Mouse (Mus musculus): ENCODE measurements around the gene Plbd2.

Gene Plbd2

DNA sequence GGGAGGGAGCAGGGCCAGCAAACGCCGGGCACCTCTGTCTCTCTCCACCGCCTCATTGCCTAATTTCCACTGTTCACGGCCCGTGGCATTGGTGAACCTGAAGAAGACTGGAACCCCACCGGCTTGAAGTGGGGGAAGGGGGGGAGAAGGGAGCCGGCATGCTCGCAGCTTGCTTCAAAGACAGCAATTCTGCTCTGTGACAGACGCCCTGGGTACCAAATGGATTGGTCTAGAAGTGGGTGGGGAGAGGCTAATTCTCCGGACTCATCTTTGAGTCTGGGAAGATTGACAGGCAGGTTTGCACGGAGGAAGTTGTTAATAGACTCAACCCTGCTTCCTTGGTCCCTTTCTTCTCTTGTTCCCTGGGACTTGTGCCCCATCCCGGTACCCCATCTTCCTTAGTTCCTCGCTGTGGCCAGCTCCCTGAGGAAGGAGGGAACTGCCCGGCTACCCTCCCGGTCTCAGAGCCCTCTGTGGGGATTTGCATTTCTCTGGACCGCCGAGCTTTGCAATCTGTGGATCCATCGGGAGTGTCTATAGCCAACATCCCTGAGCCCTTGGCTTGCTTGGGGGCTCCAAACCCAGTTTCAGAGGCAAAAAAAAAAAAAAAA, 66.4 kb downstream of the Plbd2 start:
- DNase-seq (ENCODE audit: low spot score) = peak; percentile 66

DNA sequence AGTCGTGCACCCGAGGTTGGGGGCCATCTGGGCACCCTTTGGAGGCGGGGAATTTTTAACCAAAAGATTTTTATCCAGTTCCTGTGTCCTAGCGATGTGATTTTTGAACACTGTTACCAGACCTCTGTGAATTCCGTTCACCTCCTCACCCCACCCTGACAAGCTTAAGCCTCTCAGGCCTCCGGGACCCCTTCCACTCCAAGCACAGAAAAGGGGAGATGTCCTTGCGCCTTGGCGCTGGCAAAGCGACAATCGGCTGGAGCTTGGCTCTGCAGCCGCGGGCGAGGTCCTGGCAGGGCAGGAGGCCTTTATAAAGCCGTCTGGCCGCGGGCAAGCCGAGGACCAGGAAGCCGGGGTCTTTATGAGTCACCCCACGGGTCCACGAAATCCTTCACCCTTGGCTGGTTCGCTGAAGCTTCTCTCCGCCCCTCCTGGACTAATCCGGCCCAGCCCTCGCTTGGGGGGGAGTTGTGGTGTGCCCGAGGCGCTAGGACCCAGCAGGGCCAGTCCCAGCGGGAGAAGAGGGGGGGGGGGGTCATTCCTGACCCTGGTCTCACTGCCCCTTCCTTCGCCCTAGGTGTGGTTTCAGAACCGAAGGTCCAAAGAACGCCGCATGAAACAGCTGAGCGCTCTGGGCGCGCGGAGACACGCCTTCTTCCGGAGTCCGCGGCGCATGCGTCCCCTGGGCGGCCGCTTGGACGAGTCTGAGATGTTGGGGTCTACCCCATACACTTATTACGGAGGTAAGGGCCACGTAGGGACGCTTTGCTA, 67.5 kb downstream of the Plbd2 start:
- peak; percentile 65 for DNase-seq (ENCODE audit: low spot score)

DNA sequence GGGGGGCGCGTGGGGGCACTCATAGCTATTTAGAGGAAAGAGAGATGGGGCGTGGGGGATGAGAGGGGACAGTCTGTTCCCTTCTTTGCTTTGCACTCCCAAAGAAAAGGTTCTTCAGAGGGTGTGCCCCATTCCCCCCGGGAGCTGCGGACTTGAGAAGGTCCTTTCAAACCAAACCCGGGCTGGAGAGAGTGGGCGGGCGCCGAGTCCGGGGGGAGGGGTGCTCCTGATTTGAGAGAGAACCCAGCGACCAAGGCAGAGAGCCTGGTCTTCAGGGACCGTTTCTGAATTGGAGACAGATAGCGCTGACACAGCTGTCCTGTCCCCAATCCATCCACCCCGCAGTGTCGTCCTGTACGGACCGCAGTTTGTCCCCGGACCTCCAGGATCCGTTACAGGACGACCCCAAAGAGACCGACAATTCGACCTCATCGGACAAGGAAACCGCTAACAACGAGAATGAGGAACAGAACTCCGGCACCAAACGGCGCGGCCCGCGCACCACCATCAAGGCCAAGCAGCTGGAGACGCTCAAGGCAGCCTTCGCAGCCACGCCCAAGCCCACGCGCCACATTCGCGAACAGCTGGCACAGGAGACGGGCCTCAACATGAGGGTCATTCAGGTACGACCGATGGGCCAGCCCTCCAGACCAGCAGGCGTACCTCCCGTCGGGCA, 68.3 kb downstream of the Plbd2 start:
- peak; percentile 40 for DNase-seq (ENCODE audit: low spot score)

DNA sequence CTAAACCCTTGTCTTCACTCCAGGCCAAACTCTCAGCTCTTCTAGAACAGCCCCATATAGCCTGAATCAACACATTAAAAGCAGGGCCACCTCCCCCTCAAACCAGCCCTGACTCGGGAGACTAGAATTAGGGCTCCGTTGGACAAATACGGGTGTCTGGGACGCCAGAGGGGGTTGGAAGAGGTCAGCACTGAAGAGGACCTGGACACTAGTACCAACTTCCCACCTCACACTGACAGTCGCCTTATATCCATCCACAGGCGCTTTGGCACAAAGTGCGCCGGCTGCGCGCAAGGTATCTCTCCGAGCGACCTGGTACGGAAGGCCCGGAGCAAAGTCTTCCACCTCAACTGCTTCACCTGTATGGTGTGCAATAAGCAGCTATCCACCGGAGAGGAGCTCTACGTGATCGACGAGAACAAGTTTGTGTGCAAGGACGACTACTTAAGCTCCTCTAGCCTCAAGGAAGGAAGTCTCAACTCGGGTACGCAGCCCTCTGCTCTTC, 69.1 kb downstream of the Plbd2 start:
- DNase-seq (ENCODE audit: low spot score) = peak; percentile 37
